Mouse (Mus musculus) heart, postnatal 0 days (tissue): ENCODE results near the gene Mylk. TPM values are rescaled to one million over a fixed set of nuclear protein-coding genes. Genes with fewer than 3 reads are reported as not detected.

Source experiments
- ATAC-seq: fragments of 200-750 bp; cut with Nextera tagmentation; 2 replicates; pipeline ENCODE4 v1.8.0; 2017; ENCODE audit warnings: low read depth, moderate number of reproducible peaks, moderate library complexity; ENCODE audit not compliant: insufficient read depth
- DNase-seq: peaks from one replicate; pipeline ENCODE4 v3.0.0-alpha.2; 2016; ENCODE audit warnings: low spot score
- H3K27ac ChIP-seq: fragments of 300-500 bp; sonication (generic); 2 replicates; pipeline ENCODE4 v1.5.1; 2014; ENCODE audit warnings: low read depth, mild to moderate bottlenecking
- H3K27me3 ChIP-seq: fragments of 300-500 bp; sonication (generic); 2 replicates; pipeline ENCODE4 v1.6.1; 2014; ENCODE audit warnings: low read length, mixed read lengths; ENCODE audit not compliant: control insufficient read depth, insufficient read depth
- H3K36me3 ChIP-seq: fragments of 300-500 bp; sonication (generic); replicated peaks from 2 replicates; pipeline ENCODE4 v1.6.1; 2014; ENCODE audit warnings: low read length, mixed read lengths; ENCODE audit not compliant: control insufficient read depth, insufficient read depth
- H3K4me1 ChIP-seq: fragments of 300-500 bp; sonication (generic); 2 replicates; pipeline ENCODE4 v1.6.1; 2014; ENCODE audit warnings: antibody characterized with exemption; ENCODE audit not compliant: control insufficient read depth, insufficient read depth
- H3K4me2 ChIP-seq: fragments of 300-500 bp; sonication (generic); 2 replicates; pipeline ENCODE4 v1.6.1; 2014; ENCODE audit warnings: low read depth, mild to moderate bottlenecking, low read length, moderate library complexity
- H3K4me3 ChIP-seq: fragments of 300-500 bp; sonication (generic); 2 replicates; pipeline ENCODE4 v1.5.1; 2014; ENCODE audit warnings: low read depth, low read length
- H3K9ac ChIP-seq: fragments of 300-500 bp; sonication (generic); replicated peaks from 2 replicates; pipeline ENCODE4 v1.6.1; 2014; ENCODE audit warnings: low read depth, low read length, mixed read lengths
- H3K9me3 ChIP-seq: fragments of 300-500 bp; sonication (generic); replicated peaks from 2 replicates; pipeline ENCODE4 v1.6.1; 2016; ENCODE audit warnings: low read length; ENCODE audit not compliant: control insufficient read depth
- CTCF ChIP-seq: IDR thresholded peaks from 2 replicates; pipeline ENCODE4 v1.5.1; 2016; ENCODE audit warnings: antibody characterized with exemption, control low read depth, low read depth
- EP300 ChIP-seq: IDR thresholded peaks from 2 replicates; pipeline ENCODE4 v1.6.1; 2016; ENCODE audit warnings: antibody characterized with exemption, low read depth
- WGBS: fragments of 180-500 bp; shearing (Covaris S2); extraction: QIAGEN DNeasy Blood & Tissue Kit; methylation state at CpG from one replicate; pipeline ENCODE4 v1.1.7; 2014; 5-methylcytosine and 5-hydroxymethylcytosine counted together
- polyA plus RNA-seq: library from polyadenylated mRNA; unstranded; fragments of >200 nt; fragmentation: Nextera tagmentation; extraction: Ambion mirVana; gene quantifications from 2 replicates; pipeline ENCODE4 v1.2.1, GENCODE M21; 2015
- total RNA-seq: library from RNA; depleted of rRNA; stranded (reverse); fragments of >200 nt; gene quantifications from 2 replicates; pipeline ENCODE4 v1.2.3, GENCODE M21; 2014; ENCODE audit warnings: low replicate concordance

The Mylk gene
- total and polyA plus RNA-seq, 2 experiments from 2014 or later, result 6.2 to 148 TPM

- DNase-seq, result no peak
- Histone ChIP-seq H3K4me3 (no peak overlapping the region), H3K4me1 (no peaks in the 10 kb centered on the region), H3K4me2 (no peak overlapping the region), H3K27me3 (peaks cover 25% of the 10 kb centered on the region), H3K9ac (no peak overlapping the region), H3K9me3 (no peaks in the 10 kb centered on the region), H3K36me3 (no peaks in the 10 kb centered on the region), H3K27ac (no peak overlapping the region)
- WGBS, result 38% methylated on average over 11 of the region's 11 CpGs
- no peak for ATAC-seq
- TF ChIP-seq EP300 (no peak), CTCF (no peak)
Measured at GRCm38 (mm10) chr16:34748081-34748720, 3.2 kb downstream of the Mylk start.

- H3K4me1 ChIP-seq, result no peaks in the 10 kb centered on the region
- no peak for ATAC-seq
- DNase-seq, result no peak
Measured at GRCm38 (mm10) chr16:34749536-34749935, 4.5 kb downstream of the Mylk start.

GRCm38 (mm10) chr16:34752026-34752425 is 7.0 kb downstream of the Mylk start:
- H3K36me3 ChIP-seq, result no peaks in the 10 kb centered on the region
- TF ChIP-seq CTCF, result no peak
- H3K27ac ChIP-seq, result no peak overlapping the region
- DNase-seq, result no peak
- no peak overlapping the region for H3K4me3 ChIP-seq
- no peaks in the 10 kb centered on the region for H3K4me1 ChIP-seq
- WGBS, result 61% methylated on average over 3 of the region's 3 CpGs
- H3K27me3 ChIP-seq, result no peaks in the 10 kb centered on the region
- no peaks in the 10 kb centered on the region for H3K9me3 ChIP-seq
- ATAC-seq, result no peak
- H3K9ac ChIP-seq, result no peak overlapping the region
- no peak overlapping the region for H3K4me2 ChIP-seq

More at GRCm38 (mm10) chr16:34749536-34749935, 4.5 kb downstream of the Mylk start:
- Histone ChIP-seq H3K4me2 (no peak overlapping the region), H3K9ac (no peak overlapping the region), H3K36me3 (no peaks in the 10 kb centered on the region), H3K9me3 (no peaks in the 10 kb centered on the region), H3K27me3 (peaks cover 15% of the 10 kb centered on the region), H3K27ac (no peak overlapping the region), H3K4me3 (no peak overlapping the region)
- WGBS, result 73% methylated on average over 4 of the region's 4 CpGs
- TF ChIP-seq CTCF, result no peak
- no peak for TF ChIP-seq EP300

- no peaks in the 10 kb centered on the region for H3K9me3 ChIP-seq
- TF ChIP-seq CTCF (no peak), EP300 (no peak)
- 77% methylated on average over 3 of the region's 3 CpGs for WGBS
- H3K4me3 ChIP-seq, result no peak overlapping the region
- no peaks in the 10 kb centered on the region for H3K36me3 ChIP-seq
- ATAC-seq (no peak), DNase-seq (no peak)
- H3K9ac ChIP-seq, result no peak overlapping the region
- no peaks in the 10 kb centered on the region for H3K27me3 ChIP-seq
- H3K4me1 ChIP-seq, result no peaks in the 10 kb centered on the region
- H3K27ac ChIP-seq, result no peak overlapping the region
- H3K4me2 ChIP-seq, result no peak overlapping the region
Measured at GRCm38 (mm10) chr16:34752977-34753376, 8.0 kb downstream of the Mylk start.

- H3K36me3 ChIP-seq, result no peaks in the 10 kb centered on the region
- no peak for TF ChIP-seq CTCF
- TF ChIP-seq EP300, result no peak
- DNase-seq (no peak), ATAC-seq (no peak)
- H3K9me3 ChIP-seq, result no peaks in the 10 kb centered on the region
- no peaks in the 10 kb centered on the region for H3K27me3 ChIP-seq
- WGBS, result 87% methylated on average over 7 of the region's 7 CpGs
- no peak overlapping the region for H3K9ac ChIP-seq
- no peak overlapping the region for H3K4me3 ChIP-seq
- no peaks in the 10 kb centered on the region for H3K4me1 ChIP-seq
- H3K27ac ChIP-seq, result no peak overlapping the region
- H3K4me2 ChIP-seq, result no peak overlapping the region
Measured at GRCm38 (mm10) chr16:34756991-34757390, 12.0 kb downstream of the Mylk start.

- no peak overlapping the region for H3K4me3 ChIP-seq
- DNase-seq (no peak), ATAC-seq (no peak)
- 62% methylated on average over 5 of the region's 5 CpGs for WGBS
- H3K9ac ChIP-seq, result no peak overlapping the region
- H3K4me2 ChIP-seq, result no peak overlapping the region
- H3K36me3 ChIP-seq, result no peaks in the 10 kb centered on the region
- TF ChIP-seq CTCF, result no peak
- TF ChIP-seq EP300, result no peak
- H3K27ac ChIP-seq, result no peak overlapping the region
- H3K9me3 ChIP-seq, result no peaks in the 10 kb centered on the region
- H3K4me1 ChIP-seq, result no peaks in the 10 kb centered on the region
- H3K27me3 ChIP-seq, result no peaks in the 10 kb centered on the region
Measured at GRCm38 (mm10) chr16:34758205-34758604, 13.2 kb downstream of the Mylk start.
